ENCODE assay signal across 14 mouse cellular contexts in genomic region chr2:75484951-75485350, GRCm38 (mm10).
DNase-seq lines count a peak whose midpoint lies in the region; ATAC-seq and TF ChIP-seq lines count a peak whose summit lies in the region.
"Had no signal": no experiment of that assay in that cellular context is flagged by ENCODE, and none has a peak within 500 bp of the region (broad histone marks: within the 10 kb centered on the region; RNA-seq: fewer than 3 reads in every experiment).

No protein-coding gene starts in this region.

- TF ChIP-seq POLR2A in heart, adult 2 months (IDR thresholded peaks at IDR 0.05; ENCODE audit: insufficient read depth, low read depth, low read length), result no peak

- TF ChIP-seq EP300 in heart, adult 2 months (IDR thresholded peaks at IDR 0.05; ENCODE audit: insufficient read depth, low read depth, low read length), result no peak

- H3K9me3 ChIP-seq in heart, embryonic 14.5 days (ENCODE audit: control insufficient read depth, low read length), result no peaks in the 10 kb centered on the region
- H3K9me3 ChIP-seq in lung, embryonic 15.5 days, result no peaks in the 10 kb centered on the region
- H3K9me3 ChIP-seq in limb, embryonic 13.5 days, result no peaks in the 10 kb centered on the region
- H3K9me3 ChIP-seq: liver, embryonic 13.5 days; neural tube, embryonic 12.5 days; stomach, embryonic 15.5 days had no signal

- no peak overlapping the region for H3K27ac ChIP-seq in heart, embryonic 14.5 days (replicated peaks in 1 of 2; ENCODE audit: control insufficient read depth in 1 of 2, insufficient read depth in 1 of 2, low read depth in 2 of 2, low read length in 2 of 2)
- H3K27ac ChIP-seq in heart, adult 2 months, result no peak overlapping the region
- H3K27ac ChIP-seq in lung, embryonic 15.5 days, result no peak overlapping the region
- H3K27ac ChIP-seq in limb, embryonic 13.5 days, result no peak overlapping the region
- H3K27ac ChIP-seq: liver, embryonic 13.5 days; neural tube, embryonic 12.5 days; stomach, embryonic 15.5 days had no signal

- WGBS in heart, embryonic 14.5 days, result 44% methylated on average over 10 of the region's 10 CpGs
- WGBS in heart, adult 2 months, result 48% methylated on average over 10 of the region's 10 CpGs
- 32% methylated on average over 10 of the region's 10 CpGs for WGBS in lung, embryonic 15.5 days
- 28% methylated on average over 10 of the region's 10 CpGs for WGBS in limb, embryonic 13.5 days

- no peak for TF ChIP-seq CTCF in heart, adult 2 months (IDR thresholded peaks at IDR 0.05)

- no peak overlapping the region for H3K9ac ChIP-seq in heart, embryonic 14.5 days (ENCODE audit: low read length)
- no peak overlapping the region for H3K9ac ChIP-seq in heart, adult 2 months (ENCODE audit: low read depth, low read length)
- H3K9ac ChIP-seq in lung, embryonic 15.5 days, result no peak overlapping the region
- H3K9ac ChIP-seq in limb, embryonic 13.5 days, result no peak overlapping the region
- H3K9ac ChIP-seq: liver, embryonic 13.5 days; neural tube, embryonic 12.5 days; stomach, embryonic 15.5 days had no signal

- no peaks in the 10 kb centered on the region for H3K27me3 ChIP-seq in heart, embryonic 14.5 days (ENCODE audit: control insufficient read depth, insufficient read depth, low read length)
- no peaks in the 10 kb centered on the region for H3K27me3 ChIP-seq in heart, adult 2 months (ENCODE audit: control insufficient read depth, insufficient read depth, low read length)
- peaks cover 5% of the 10 kb centered on the region; the same call in 1 of the 2 replicates for H3K27me3 ChIP-seq in lung, embryonic 15.5 days
- peaks cover 49% of the 10 kb centered on the region for H3K27me3 ChIP-seq in limb, embryonic 13.5 days
- H3K27me3 ChIP-seq: liver, embryonic 13.5 days; neural tube, embryonic 12.5 days; stomach, embryonic 15.5 days had no signal

- intact Hi-C loops in heart, adult 2 months (cut with DNase I), result no loop called here

- no peaks in the 10 kb centered on the region for H3K36me3 ChIP-seq in heart, embryonic 14.5 days (ENCODE audit: control insufficient read depth, insufficient read depth, low read length)
- no peaks in the 10 kb centered on the region for H3K36me3 ChIP-seq in heart, adult 2 months (ENCODE audit: control insufficient read depth, insufficient read depth, low read length)
- H3K36me3 ChIP-seq in lung, embryonic 15.5 days, result no peaks in the 10 kb centered on the region
- no peaks in the 10 kb centered on the region for H3K36me3 ChIP-seq in limb, embryonic 13.5 days
- H3K36me3 ChIP-seq: liver, embryonic 13.5 days; neural tube, embryonic 12.5 days; stomach, embryonic 15.5 days had no signal

- H3K4me2 ChIP-seq in heart, embryonic 14.5 days (ENCODE audit: low read length), result peak overlapping the region; percentile 35
- H3K4me2 ChIP-seq in lung, embryonic 15.5 days, result peak overlapping the region; percentile 29
- H3K4me2 ChIP-seq in limb, embryonic 13.5 days (replicated peaks), result peak overlapping the region; percentile 38
- H3K4me2 ChIP-seq: liver, embryonic 13.5 days; neural tube, embryonic 12.5 days; stomach, embryonic 15.5 days had no signal

- ATAC-seq in heart, embryonic 14.5 days (ENCODE audit: insufficient number of reproducible peaks, insufficient read depth, low FRiP score, low read depth), result no peak
- ATAC-seq in lung, embryonic 15.5 days (ENCODE audit: borderline replicate concordance, extremely low read depth, low FRiP score, low TSS enrichment), result peak; percentile 85; the same call in 1 of the 2 replicates
- ATAC-seq in limb, embryonic 13.5 days (ENCODE audit: low FRiP score, low read depth), result no peak; the same call in 1 of the 2 replicates

- peak; percentile 14 for DNase-seq in adrenal gland, postnatal 10 days
- no peak for DNase-seq in adrenal gland, postnatal 4 days (ENCODE audit: low spot score in 2 of 2)
- DNase-seq in heart, adult 2 months, result no peak
- DNase-seq in lung, postnatal 4 days, result no peak
- DNase-seq in layer of hippocampus, postnatal 14 days (ENCODE audit: low spot score in 2 of 2), result no peak
- DNase-seq: cerebellum, postnatal 25 days; liver, embryonic 13.5 days; thymus, postnatal 36 days had no signal

- no peak overlapping the region for H3K4me3 ChIP-seq in heart, embryonic 14.5 days (ENCODE audit: control insufficient read depth in 1 of 2, insufficient read depth in 1 of 2, low read depth in 1 of 2, low read length in 2 of 2)
- no peak overlapping the region for H3K4me3 ChIP-seq in heart, adult 2 months
- H3K4me3 ChIP-seq in lung, embryonic 15.5 days, result no peak overlapping the region
- peak overlapping the region; percentile 8; the same call in 1 of the 2 replicates for H3K4me3 ChIP-seq in limb, embryonic 13.5 days
- H3K4me3 ChIP-seq: liver, embryonic 13.5 days; megakaryocyte, embryonic 14.5 days; neural tube, embryonic 12.5 days; stomach, embryonic 15.5 days had no signal

- no peaks in the 10 kb centered on the region for H3K79me2 ChIP-seq in heart, adult 2 months (replicated peaks; ENCODE audit: control insufficient read depth, insufficient read depth, low read length)

- 0 out of 4 replicates have a peak, but pooled peaks cover 0 to 2% of the 10 kb centered on the region in 2 experiments for H3K4me1 ChIP-seq in heart, embryonic 14.5 days (ENCODE audit: control insufficient read depth in 2 of 2, insufficient read depth in 2 of 2, low read length in 2 of 2)
- no peaks in the 10 kb centered on the region for H3K4me1 ChIP-seq in heart, adult 2 months (ENCODE audit: control insufficient read depth, insufficient read depth, low read length)
- H3K4me1 ChIP-seq in lung, embryonic 15.5 days, result peaks cover 11% of the 10 kb centered on the region; the same call in 1 of the 2 replicates
- peaks cover 31% of the 10 kb centered on the region for H3K4me1 ChIP-seq in limb, embryonic 13.5 days
- H3K4me1 ChIP-seq: liver, embryonic 13.5 days; megakaryocyte, embryonic 14.5 days; stomach, embryonic 15.5 days had no signal
